Mouse (Mus musculus): Measurements from ENCODE around the gene Ndufb2. TPM values are rescaled to one million over a fixed set of nuclear protein-coding genes. Genes with fewer than 3 reads are reported as not detected.

The Ndufb2 gene
- polyA plus RNA-seq, 1 experiment = 71.2 TPM

- Histone ChIP-seq H3K27me3 (ENCODE audit: control insufficient read depth, insufficient read depth, low read length) (no peaks in the 10 kb centered on the region), H3K36me3 (ENCODE audit: control insufficient read depth, insufficient read depth, low read length) (no peaks in the 10 kb centered on the region), H3K4me1 (ENCODE audit: control insufficient read depth, insufficient read depth, insufficient read length) (no peaks in the 10 kb centered on the region; the same call in 1 of the 2 replicates), H3K4me3 (ENCODE audit: extremely low read depth, insufficient read depth, insufficient read length) (no peak overlapping the region), H3K27ac (ENCODE audit: insufficient read depth, low read length) (no peak overlapping the region)
- DNase-seq (ENCODE audit: low read depth in 1 of 2, low spot score in 2 of 2) = peak in 1 of 2 experiments; percentile 29
- TF ChIP-seq POLR2A (IDR thresholded peaks at IDR 0.05; ENCODE audit: low read depth, low read length) (no peak), CTCF (IDR thresholded peaks at IDR 0.05; ENCODE audit: extremely low read depth, insufficient read depth, insufficient read length, insufficient replicate concordance) (peak; percentile 12; the same call in 1 of the 2 replicates)
- 19% methylated on average over 5 of the region's 5 CpGs for WGBS
These were observed 24.8 kb upstream of the Ndufb2 start for GRCm38 (mm10) chr6:39567528-39567927.

GRCm38 (mm10) chr6:39570426-39570825 is 21.9 kb upstream of the Ndufb2 start:
- TF ChIP-seq POLR2A (IDR thresholded peaks at IDR 0.05; ENCODE audit: low read depth, low read length) (no peak), CTCF (IDR thresholded peaks at IDR 0.05; ENCODE audit: extremely low read depth, insufficient read depth, insufficient read length, insufficient replicate concordance) (no peak)

GRCm38 (mm10) chr6:39573791-39574554 is 18.4 kb upstream of the Ndufb2 start, which contains the start of gene Adck2:
Gene Adck2 (plus strand): TSS chr6:39573873.
- Histone ChIP-seq H3K4me1 (ENCODE audit: control insufficient read depth, insufficient read depth, insufficient read length) (peaks cover 10% of the 10 kb centered on the region; the same call in 1 of the 2 replicates), H3K27ac (ENCODE audit: insufficient read depth, low read length) (peak within 1 kb of the TSS; percentile 79), H3K36me3 (ENCODE audit: control insufficient read depth, insufficient read depth, low read length) (peaks cover 3% of the 10 kb centered on the region), H3K4me3 (ENCODE audit: extremely low read depth, insufficient read depth, insufficient read length) (peak within 1 kb of the TSS; percentile 86), H3K27me3 (ENCODE audit: control insufficient read depth, insufficient read depth, low read length) (no peaks in the 10 kb centered on the region)
- TF ChIP-seq POLR2A (IDR thresholded peaks at IDR 0.05; ENCODE audit: low read depth, low read length) (peak; percentile 57; the same call in 1 of the 2 replicates), CTCF (IDR thresholded peaks at IDR 0.05; ENCODE audit: extremely low read depth, insufficient read depth, insufficient read length, insufficient replicate concordance) (no peak)
- peak; percentile 55 to 80 for DNase-seq (ENCODE audit: low read depth in 1 of 2, low spot score in 2 of 2)
- 2% methylated on average over 49 of the region's 49 CpGs for WGBS

More at GRCm38 (mm10) chr6:39570426-39570825, 21.9 kb upstream of the Ndufb2 start:
- 80% methylated on average over 3 of the region's 3 CpGs for WGBS
- H3K4me3 ChIP-seq (ENCODE audit: extremely low read depth, insufficient read depth, insufficient read length) = no peak overlapping the region
- no peaks in the 10 kb centered on the region for H3K36me3 ChIP-seq (ENCODE audit: control insufficient read depth, insufficient read depth, low read length)
- H3K27ac ChIP-seq (ENCODE audit: insufficient read depth, low read length) = no peak overlapping the region
- DNase-seq (ENCODE audit: low read depth in 1 of 2, low spot score in 2 of 2) = no peak
- no peaks in the 10 kb centered on the region for H3K27me3 ChIP-seq (ENCODE audit: control insufficient read depth, insufficient read depth, low read length)
- peaks cover 10% of the 10 kb centered on the region; the same call in 1 of the 2 replicates for H3K4me1 ChIP-seq (ENCODE audit: control insufficient read depth, insufficient read depth, insufficient read length)

GRCm38 (mm10) chr6:39574555-39574869 is 17.9 kb upstream of the Ndufb2 start:
- H3K27ac ChIP-seq (ENCODE audit: insufficient read depth, low read length) = no peak overlapping the region
- WGBS = 40% methylated on average over 10 of the region's 10 CpGs
- no peaks in the 10 kb centered on the region for H3K27me3 ChIP-seq (ENCODE audit: control insufficient read depth, insufficient read depth, low read length)
- H3K36me3 ChIP-seq (ENCODE audit: control insufficient read depth, insufficient read depth, low read length) = peaks cover 5% of the 10 kb centered on the region
- H3K4me3 ChIP-seq (ENCODE audit: extremely low read depth, insufficient read depth, insufficient read length) = peak overlapping the region; percentile 86
- no peak for TF ChIP-seq POLR2A (IDR thresholded peaks at IDR 0.05; ENCODE audit: low read depth, low read length)
- H3K4me1 ChIP-seq (ENCODE audit: control insufficient read depth, insufficient read depth, insufficient read length) = peaks cover 10% of the 10 kb centered on the region; the same call in 1 of the 2 replicates
- no peak for DNase-seq (ENCODE audit: low read depth in 1 of 2, low spot score in 2 of 2)

- H3K36me3 ChIP-seq (ENCODE audit: control insufficient read depth, insufficient read depth, low read length) = peaks cover 7% of the 10 kb centered on the region
- no peak overlapping the region; the same call in 1 of the 2 replicates for H3K4me3 ChIP-seq (ENCODE audit: extremely low read depth, insufficient read depth, insufficient read length)
- H3K4me1 ChIP-seq (ENCODE audit: control insufficient read depth, insufficient read depth, insufficient read length) = peaks cover 10% of the 10 kb centered on the region; the same call in 1 of the 2 replicates
- no peak overlapping the region for H3K27ac ChIP-seq (ENCODE audit: insufficient read depth, low read length)
- DNase-seq (ENCODE audit: low read depth in 1 of 2, low spot score in 2 of 2) = no peak
- H3K27me3 ChIP-seq (ENCODE audit: control insufficient read depth, insufficient read depth, low read length) = no peaks in the 10 kb centered on the region
- TF ChIP-seq POLR2A (IDR thresholded peaks at IDR 0.05; ENCODE audit: low read depth, low read length) (no peak), CTCF (IDR thresholded peaks at IDR 0.05; ENCODE audit: extremely low read depth, insufficient read depth, insufficient read length, insufficient replicate concordance) (no peak)
- WGBS = 73% methylated on average over 7 of the region's 7 CpGs
These were observed 17.4 kb upstream of the Ndufb2 start for GRCm38 (mm10) chr6:39574951-39575350.

- Histone ChIP-seq H3K4me1 (ENCODE audit: control insufficient read depth, insufficient read depth, insufficient read length) (peaks cover 5% of the 10 kb centered on the region; the same call in 1 of the 2 replicates), H3K4me3 (ENCODE audit: extremely low read depth, insufficient read depth, insufficient read length) (no peak overlapping the region), H3K36me3 (ENCODE audit: control insufficient read depth, insufficient read depth, low read length) (peaks cover 21% of the 10 kb centered on the region), H3K27me3 (ENCODE audit: control insufficient read depth, insufficient read depth, low read length) (no peaks in the 10 kb centered on the region), H3K27ac (ENCODE audit: insufficient read depth, low read length) (no peak overlapping the region)
- no peak for DNase-seq (ENCODE audit: low read depth in 1 of 2, low spot score in 2 of 2)
- TF ChIP-seq CTCF (IDR thresholded peaks at IDR 0.05; ENCODE audit: extremely low read depth, insufficient read depth, insufficient read length, insufficient replicate concordance) (no peak), POLR2A (IDR thresholded peaks at IDR 0.05; ENCODE audit: low read depth, low read length) (no peak)
- WGBS = 94% methylated on average over 7 of the region's 7 CpGs
These were observed 12.8 kb upstream of the Ndufb2 start for GRCm38 (mm10) chr6:39579552-39579951.

GRCm38 (mm10) chr6:39580558-39580957 is 11.8 kb upstream of the Ndufb2 start:
- Histone ChIP-seq H3K36me3 (ENCODE audit: control insufficient read depth, insufficient read depth, low read length) (peaks cover 21% of the 10 kb centered on the region), H3K4me3 (ENCODE audit: extremely low read depth, insufficient read depth, insufficient read length) (no peak overlapping the region), H3K27ac (ENCODE audit: insufficient read depth, low read length) (no peak overlapping the region), H3K27me3 (ENCODE audit: control insufficient read depth, insufficient read depth, low read length) (no peaks in the 10 kb centered on the region), H3K4me1 (ENCODE audit: control insufficient read depth, insufficient read depth, insufficient read length) (no peaks in the 10 kb centered on the region)
- TF ChIP-seq CTCF (IDR thresholded peaks at IDR 0.05; ENCODE audit: extremely low read depth, insufficient read depth, insufficient read length, insufficient replicate concordance) = no peak
- no peak for TF ChIP-seq POLR2A (IDR thresholded peaks at IDR 0.05; ENCODE audit: low read depth, low read length)
- no peak for DNase-seq (ENCODE audit: low read depth in 1 of 2, low spot score in 2 of 2)
- WGBS = 100% methylated on average over 2 of the region's 2 CpGs

Data from spleen, adult 2 months (tissue).